Mouse (Mus musculus): ENCODE results near the gene Sema4b. TPM values are rescaled to one million over a fixed set of nuclear protein-coding genes. Genes with fewer than 3 reads are reported as not detected.

The Sema4b gene
- polyA plus RNA-seq, 1 experiment from 2014 or later = 21.1 TPM

DNA sequence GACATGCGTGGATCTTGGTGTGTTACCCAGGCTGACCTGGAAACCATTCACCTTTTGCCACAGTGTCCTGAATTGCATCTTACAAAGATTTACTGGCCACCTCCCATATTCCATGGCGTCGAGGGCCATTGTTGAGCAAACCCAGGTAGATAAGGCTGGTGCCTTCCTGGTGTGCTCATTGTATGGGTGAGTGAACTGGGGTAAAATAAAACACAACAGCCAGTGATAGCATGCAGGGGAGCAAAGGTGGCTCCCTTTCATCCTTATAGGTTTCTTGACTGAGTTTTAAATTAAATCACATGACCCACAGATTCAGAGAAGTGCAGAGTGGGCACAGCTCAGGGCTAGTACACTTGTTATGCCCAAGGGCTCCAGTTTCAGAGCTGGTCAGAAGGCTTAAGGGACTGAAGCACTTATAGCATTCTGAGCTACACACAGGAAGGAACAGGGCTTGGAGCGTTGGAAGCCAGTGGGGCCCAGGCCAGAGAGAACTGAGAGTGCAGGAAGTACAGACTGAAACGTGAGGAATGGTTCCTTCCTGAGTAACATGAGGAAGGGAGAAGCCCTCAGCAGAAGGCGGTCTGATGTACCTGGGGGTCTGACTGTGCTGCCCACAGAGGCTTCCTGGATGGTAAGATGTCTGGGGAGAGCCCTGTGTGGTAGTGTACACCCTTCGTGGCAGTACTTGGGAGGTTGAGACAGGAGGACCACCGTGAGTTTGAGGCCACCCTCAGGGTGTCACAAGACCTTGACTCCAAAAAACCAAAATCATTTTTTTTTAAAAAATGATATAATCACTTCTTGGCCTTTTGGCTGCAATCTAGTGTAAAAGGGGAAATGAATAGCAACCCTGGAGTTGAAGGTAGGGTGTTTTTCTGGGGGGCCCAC is 14.3 kb upstream of the Sema4b start:
- H3K4me3 ChIP-seq (ENCODE audit: low read length) = no peak overlapping the region
- WGBS = 83% methylated on average over 8 of the region's 8 CpGs
- no peak for ATAC-seq
- H3K27ac ChIP-seq (ENCODE audit: low read depth, low read length) = no peak overlapping the region; the same call in 1 of the 2 replicates
- H3K27me3 ChIP-seq (replicated peaks; ENCODE audit: control insufficient read depth, insufficient read depth, low read length) = no peaks in the 10 kb centered on the region
- 0 out of 2 replicates have a peak, but pooled peaks cover 2% of the 10 kb centered on the region for H3K9me3 ChIP-seq (ENCODE audit: control insufficient read depth, low read length)
- H3K4me1 ChIP-seq (ENCODE audit: control insufficient read depth, insufficient read depth, low read depth, low read length) = peaks cover 11% of the 10 kb centered on the region
- no peak overlapping the region for H3K9ac ChIP-seq (ENCODE audit: low read depth, low read length)
- H3K4me2 ChIP-seq (ENCODE audit: low read length) = no peak overlapping the region
- no peaks in the 10 kb centered on the region for H3K36me3 ChIP-seq (ENCODE audit: control insufficient read depth, insufficient read depth, low read length)

DNA sequence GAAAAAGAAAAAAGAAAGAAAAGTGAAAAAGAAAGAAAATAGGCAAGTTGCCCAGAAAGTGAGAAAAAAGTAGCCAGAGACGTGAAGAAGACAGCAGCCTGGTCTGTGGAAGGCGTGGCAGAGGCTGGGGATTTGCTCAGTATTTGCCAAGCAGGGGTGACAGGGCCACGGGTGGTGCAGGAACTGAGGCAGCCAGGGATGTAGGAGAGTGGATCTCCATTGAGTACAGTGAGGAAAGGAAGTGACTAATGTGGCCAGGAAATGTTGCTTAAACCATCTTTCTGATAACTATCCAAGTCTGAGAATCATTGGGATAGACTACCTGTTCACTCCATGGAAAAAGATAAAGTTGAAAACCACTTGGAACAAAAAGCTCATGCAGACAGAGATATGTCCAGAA is 10.5 kb upstream of the Sema4b start:
- ATAC-seq = no peak
- no peaks in the 10 kb centered on the region for H3K36me3 ChIP-seq (ENCODE audit: control insufficient read depth, insufficient read depth, low read length)
- H3K9me3 ChIP-seq (ENCODE audit: control insufficient read depth, low read length) = 0 out of 2 replicates have a peak, but pooled peaks cover 2% of the 10 kb centered on the region
- 64% methylated on average over 3 of the region's 3 CpGs for WGBS
- peaks cover 8% of the 10 kb centered on the region for H3K4me1 ChIP-seq (ENCODE audit: control insufficient read depth, insufficient read depth, low read depth, low read length)
- no peak overlapping the region for H3K27ac ChIP-seq (ENCODE audit: low read depth, low read length)
- H3K9ac ChIP-seq (ENCODE audit: low read depth, low read length) = no peak overlapping the region
- H3K4me3 ChIP-seq (ENCODE audit: low read length) = no peak overlapping the region
- no peak overlapping the region for H3K4me2 ChIP-seq (ENCODE audit: low read length)
- H3K27me3 ChIP-seq (replicated peaks; ENCODE audit: control insufficient read depth, insufficient read depth, low read length) = no peaks in the 10 kb centered on the region

DNA sequence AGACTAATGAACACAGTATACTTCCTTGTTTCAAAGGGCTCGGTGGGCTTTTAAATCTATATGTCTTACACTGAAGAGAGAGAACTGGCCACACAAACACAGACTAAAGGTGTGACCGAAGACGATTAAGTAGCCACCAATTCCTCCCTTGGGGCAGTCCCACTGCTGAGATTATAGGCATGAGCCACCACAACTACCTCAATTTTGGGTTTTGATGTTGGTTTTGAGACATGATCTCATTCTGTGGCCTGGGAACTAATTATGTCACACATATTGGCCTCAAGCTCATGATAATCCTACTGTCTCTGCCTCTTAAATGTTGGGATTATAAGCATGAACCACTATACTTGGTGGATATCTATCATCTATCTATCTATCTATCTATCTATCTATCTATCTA is 9.2 kb upstream of the Sema4b start:
- H3K4me2 ChIP-seq (ENCODE audit: low read length) = no peak overlapping the region
- no peak overlapping the region for H3K4me3 ChIP-seq (ENCODE audit: low read length)
- no peak overlapping the region for H3K27ac ChIP-seq (ENCODE audit: low read depth, low read length)
- no peaks in the 10 kb centered on the region for H3K27me3 ChIP-seq (replicated peaks; ENCODE audit: control insufficient read depth, insufficient read depth, low read length)
- no peaks in the 10 kb centered on the region for H3K36me3 ChIP-seq (ENCODE audit: control insufficient read depth, insufficient read depth, low read length)
- H3K9ac ChIP-seq (ENCODE audit: low read depth, low read length) = no peak overlapping the region
- no peaks in the 10 kb centered on the region; the same call in 1 of the 2 replicates for H3K4me1 ChIP-seq (ENCODE audit: control insufficient read depth, insufficient read depth, low read depth, low read length)
- WGBS = 95% methylated on average over 3 of the region's 3 CpGs
- no peak for ATAC-seq
- H3K9me3 ChIP-seq (ENCODE audit: control insufficient read depth, low read length) = 0 out of 2 replicates have a peak, but pooled peaks cover 2% of the 10 kb centered on the region

DNA sequence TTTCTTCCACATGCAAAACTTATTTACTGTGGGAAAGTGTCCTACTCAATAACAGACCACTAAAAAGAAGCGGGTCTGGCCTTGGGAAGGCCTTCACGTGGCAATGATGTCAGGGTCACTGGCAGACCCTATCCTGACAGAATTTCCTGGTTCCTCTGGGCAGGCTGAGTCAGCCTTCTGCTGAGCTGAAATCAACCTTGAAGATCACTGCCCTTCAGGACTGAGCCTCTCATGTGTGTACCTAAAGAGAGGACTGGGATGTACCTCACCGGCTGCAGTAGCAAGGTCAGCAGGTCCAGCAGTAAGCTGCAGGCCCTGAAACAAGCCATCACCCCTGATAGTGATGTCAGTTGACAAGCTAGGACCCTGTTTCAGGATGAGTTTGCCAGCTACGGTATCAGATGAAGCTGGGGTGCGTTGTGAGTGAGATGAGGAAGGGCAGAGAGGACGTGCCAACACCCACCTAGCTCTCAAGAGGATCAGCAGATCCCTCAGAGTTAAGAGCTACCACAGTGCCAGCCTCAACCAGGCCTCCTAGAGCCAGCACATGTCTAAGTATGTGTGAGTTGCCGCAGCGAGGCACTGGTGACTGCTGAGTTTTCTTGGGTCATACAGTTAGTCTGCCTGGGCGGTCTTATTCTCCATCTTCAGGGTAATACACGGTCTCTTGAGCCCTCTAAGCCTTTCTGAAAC is 8.5 kb upstream of the Sema4b start:
- H3K27me3 ChIP-seq (replicated peaks; ENCODE audit: control insufficient read depth, insufficient read depth, low read length) = no peaks in the 10 kb centered on the region
- WGBS = 89% methylated on average over 10 of the region's 10 CpGs
- H3K4me1 ChIP-seq (ENCODE audit: control insufficient read depth, insufficient read depth, low read depth, low read length) = no peaks in the 10 kb centered on the region
- no peak overlapping the region for H3K9ac ChIP-seq (ENCODE audit: low read depth, low read length)
- H3K4me2 ChIP-seq (ENCODE audit: low read length) = no peak overlapping the region
- no peaks in the 10 kb centered on the region for H3K36me3 ChIP-seq (ENCODE audit: control insufficient read depth, insufficient read depth, low read length)
- no peak overlapping the region for H3K27ac ChIP-seq (ENCODE audit: low read depth, low read length)
- no peak for ATAC-seq
- H3K9me3 ChIP-seq (ENCODE audit: control insufficient read depth, low read length) = 0 out of 2 replicates have a peak, but pooled peaks cover 2% of the 10 kb centered on the region
- H3K4me3 ChIP-seq (ENCODE audit: low read length) = no peak overlapping the region

DNA sequence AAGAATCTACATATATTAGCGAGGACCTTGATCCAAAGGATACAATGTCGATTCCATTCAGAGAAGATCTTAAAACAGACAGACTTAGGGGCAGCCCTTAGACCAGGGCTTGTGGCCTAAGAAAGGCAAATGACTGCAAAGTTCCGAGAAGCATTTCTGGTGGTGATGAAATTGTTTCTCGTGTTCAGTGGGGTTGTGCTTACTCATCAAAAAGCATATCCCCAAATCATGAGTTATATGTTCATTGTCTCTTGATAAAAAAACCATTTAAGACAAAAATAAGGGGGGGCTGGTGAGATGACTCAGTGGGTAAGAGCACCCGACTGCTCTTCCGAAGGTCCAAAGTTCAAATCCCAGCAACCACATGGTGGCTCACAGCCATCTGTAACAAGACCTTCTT is 7.3 kb upstream of the Sema4b start:
- H3K4me1 ChIP-seq (ENCODE audit: control insufficient read depth, insufficient read depth, low read depth, low read length) = no peaks in the 10 kb centered on the region
- no peak overlapping the region for H3K27ac ChIP-seq (ENCODE audit: low read depth, low read length)
- no peaks in the 10 kb centered on the region for H3K36me3 ChIP-seq (ENCODE audit: control insufficient read depth, insufficient read depth, low read length)
- H3K4me2 ChIP-seq (ENCODE audit: low read length) = no peak overlapping the region
- no peaks in the 10 kb centered on the region for H3K27me3 ChIP-seq (replicated peaks; ENCODE audit: control insufficient read depth, insufficient read depth, low read length)
- ATAC-seq = no peak
- H3K4me3 ChIP-seq (ENCODE audit: low read length) = no peak overlapping the region
- 91% methylated on average over 6 of the region's 6 CpGs for WGBS
- no peak overlapping the region for H3K9ac ChIP-seq (ENCODE audit: low read depth, low read length)
- 0 out of 2 replicates have a peak, but pooled peaks cover 2% of the 10 kb centered on the region for H3K9me3 ChIP-seq (ENCODE audit: control insufficient read depth, low read length)

DNA sequence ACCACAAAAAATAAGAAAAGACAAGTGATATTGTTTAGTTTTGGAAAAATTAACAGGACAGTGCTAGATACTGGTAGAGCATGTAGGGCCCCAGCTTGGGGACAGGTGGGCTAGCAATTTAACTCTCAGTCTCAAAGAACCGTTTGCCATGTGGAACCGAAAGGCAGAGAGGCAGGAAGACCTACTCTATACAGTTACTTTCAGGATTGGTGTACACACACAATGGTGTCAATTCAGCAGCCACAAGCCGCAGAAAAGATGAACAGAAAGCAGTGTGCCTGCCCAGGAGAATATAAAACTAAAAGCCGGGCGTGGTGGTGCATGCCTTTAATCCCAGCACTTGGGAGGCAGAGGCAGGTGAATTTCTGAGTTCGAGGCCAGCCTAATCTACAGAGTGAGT is 6.9 kb upstream of the Sema4b start:
- Histone ChIP-seq H3K9ac (ENCODE audit: low read depth, low read length) (no peak overlapping the region), H3K4me1 (ENCODE audit: control insufficient read depth, insufficient read depth, low read depth, low read length) (no peaks in the 10 kb centered on the region), H3K27ac (ENCODE audit: low read depth, low read length) (no peak overlapping the region), H3K9me3 (ENCODE audit: control insufficient read depth, low read length) (0 out of 2 replicates have a peak, but pooled peaks cover 2% of the 10 kb centered on the region), H3K4me2 (ENCODE audit: low read length) (no peak overlapping the region), H3K4me3 (ENCODE audit: low read length) (no peak overlapping the region), H3K36me3 (ENCODE audit: control insufficient read depth, insufficient read depth, low read length) (no peaks in the 10 kb centered on the region), H3K27me3 (replicated peaks; ENCODE audit: control insufficient read depth, insufficient read depth, low read length) (no peaks in the 10 kb centered on the region)
- WGBS = 87% methylated on average over 6 of the region's 6 CpGs
- no peak for ATAC-seq

DNA sequence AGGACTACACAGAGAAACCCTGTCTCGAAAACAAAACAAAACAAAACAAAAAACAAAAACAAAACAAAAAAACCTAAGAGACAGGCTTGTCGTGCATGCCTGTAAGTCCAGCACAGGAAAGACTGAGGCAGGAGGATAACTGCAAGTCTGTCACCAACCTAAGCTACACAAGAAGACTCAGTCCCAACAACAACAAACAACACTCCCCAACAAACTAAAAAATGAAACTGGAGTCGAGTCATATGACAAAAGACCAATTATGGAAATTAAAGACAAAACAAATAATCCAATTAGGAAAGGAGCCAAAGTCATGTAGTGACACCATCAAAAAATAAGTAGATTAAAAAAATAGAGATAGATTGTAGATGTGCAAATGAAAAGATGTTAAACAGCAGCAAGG is 6.4 kb upstream of the Sema4b start:
- no peaks in the 10 kb centered on the region for H3K36me3 ChIP-seq (ENCODE audit: control insufficient read depth, insufficient read depth, low read length)
- H3K4me2 ChIP-seq (ENCODE audit: low read length) = no peak overlapping the region
- H3K9ac ChIP-seq (ENCODE audit: low read depth, low read length) = no peak overlapping the region
- no peaks in the 10 kb centered on the region for H3K4me1 ChIP-seq (ENCODE audit: control insufficient read depth, insufficient read depth, low read depth, low read length)
- H3K4me3 ChIP-seq (ENCODE audit: low read length) = no peak overlapping the region
- 0 out of 2 replicates have a peak, but pooled peaks cover 2% of the 10 kb centered on the region for H3K9me3 ChIP-seq (ENCODE audit: control insufficient read depth, low read length)
- no peak for ATAC-seq
- 73% methylated on average over 3 of the region's 3 CpGs for WGBS
- H3K27ac ChIP-seq (ENCODE audit: low read depth, low read length) = no peak overlapping the region
- no peaks in the 10 kb centered on the region for H3K27me3 ChIP-seq (replicated peaks; ENCODE audit: control insufficient read depth, insufficient read depth, low read length)

DNA sequence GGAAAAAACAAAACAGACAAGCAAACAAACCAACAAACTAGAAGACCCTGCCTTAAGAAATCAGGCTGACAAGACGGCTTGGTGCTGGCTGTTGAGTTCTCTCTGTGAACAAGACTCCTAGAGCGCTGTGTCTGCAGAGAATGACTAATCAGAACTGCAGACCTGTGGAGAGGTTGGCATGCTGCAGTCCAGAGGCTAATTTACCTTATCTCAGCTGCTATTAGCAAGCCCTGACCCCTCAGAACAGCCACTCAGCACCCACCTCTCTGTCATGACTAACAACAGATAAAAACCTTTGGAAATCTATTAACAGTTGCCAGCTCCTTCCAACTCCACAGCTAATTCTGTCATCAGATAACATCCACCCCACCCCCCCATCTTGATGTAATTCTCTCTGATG is 5.6 kb upstream of the Sema4b start:
- ATAC-seq = no peak
- Histone ChIP-seq H3K4me2 (ENCODE audit: low read length) (no peak overlapping the region), H3K4me1 (ENCODE audit: control insufficient read depth, insufficient read depth, low read depth, low read length) (peaks cover 2% of the 10 kb centered on the region; the same call in 1 of the 2 replicates), H3K9me3 (ENCODE audit: control insufficient read depth, low read length) (0 out of 2 replicates have a peak, but pooled peaks cover 2% of the 10 kb centered on the region), H3K36me3 (ENCODE audit: control insufficient read depth, insufficient read depth, low read length) (no peaks in the 10 kb centered on the region), H3K27me3 (replicated peaks; ENCODE audit: control insufficient read depth, insufficient read depth, low read length) (no peaks in the 10 kb centered on the region), H3K27ac (ENCODE audit: low read depth, low read length) (no peak overlapping the region), H3K4me3 (ENCODE audit: low read length) (no peak overlapping the region), H3K9ac (ENCODE audit: low read depth, low read length) (no peak overlapping the region)
- 79% methylated on average over 2 of the region's 2 CpGs for WGBS

DNA sequence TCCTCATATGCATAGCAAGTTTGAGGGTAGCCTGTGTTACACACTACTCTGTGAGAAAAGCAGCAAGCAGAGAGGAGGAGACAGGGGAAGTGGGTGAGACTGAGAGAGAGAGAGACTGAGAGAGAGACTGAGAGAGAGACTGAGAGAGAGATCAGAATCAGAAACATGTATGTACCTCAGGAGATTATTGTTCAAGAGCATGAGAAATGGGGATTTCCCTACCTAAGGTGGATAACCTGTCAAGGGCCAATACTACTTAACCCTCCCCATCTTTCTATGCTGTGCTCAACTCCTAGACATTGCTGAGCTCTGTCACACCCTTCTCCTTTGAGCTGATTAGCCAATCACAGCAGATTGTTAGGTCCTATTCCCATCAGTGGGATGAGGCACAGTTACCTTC is 4.5 kb upstream of the Sema4b start:
- Histone ChIP-seq H3K4me1 (ENCODE audit: control insufficient read depth, insufficient read depth, low read depth, low read length) (peaks cover 6% of the 10 kb centered on the region), H3K27me3 (replicated peaks; ENCODE audit: control insufficient read depth, insufficient read depth, low read length) (no peaks in the 10 kb centered on the region)

More for the DNA sequence above, 4.5 kb upstream of the Sema4b start:
- H3K27ac ChIP-seq (ENCODE audit: low read depth, low read length) = no peak overlapping the region
- no peak for ATAC-seq
- 0 out of 2 replicates have a peak, but pooled peaks cover 1% of the 10 kb centered on the region for H3K9me3 ChIP-seq (ENCODE audit: control insufficient read depth, low read length)
- no peaks in the 10 kb centered on the region for H3K36me3 ChIP-seq (ENCODE audit: control insufficient read depth, insufficient read depth, low read length)
- no peak overlapping the region for H3K4me2 ChIP-seq (ENCODE audit: low read length)
- H3K4me3 ChIP-seq (ENCODE audit: low read length) = no peak overlapping the region
- H3K9ac ChIP-seq (ENCODE audit: low read depth, low read length) = no peak overlapping the region

Data from hindbrain, embryonic 16.5 days (tissue).